Mouse (Mus musculus): Measurements from ENCODE around the gene Adam1b.

- no peak for TF ChIP-seq CTCF (IDR thresholded peaks at IDR 0.05; ENCODE audit: extremely low read depth, insufficient read depth, low read length)
- no peak for TF ChIP-seq POLR2A (IDR thresholded peaks at IDR 0.05; ENCODE audit: extremely low read depth, insufficient read depth, low read length)
Measured at GRCm38 (mm10) chr5:121452906-121453305, 50.3 kb downstream of the Adam1b start.
